Mouse (Mus musculus) bone marrow macrophage, adult 2 months (primary cell): ENCODE measurements around the gene Nuak2.

ENCODE experiments used
- CTCF ChIP-seq: IDR thresholded peaks from 2 replicates; pipeline ENCODE4 v1.5.1; 2012; ENCODE audit warnings: low read depth, mild to moderate bottlenecking, low read length, moderate library complexity
- POLR2A ChIP-seq: IDR thresholded peaks from 2 replicates; pipeline ENCODE4 v1.6.1; 2012; ENCODE audit warnings: mild to moderate bottlenecking, low read depth, low read length, borderline replicate concordance

DNA sequence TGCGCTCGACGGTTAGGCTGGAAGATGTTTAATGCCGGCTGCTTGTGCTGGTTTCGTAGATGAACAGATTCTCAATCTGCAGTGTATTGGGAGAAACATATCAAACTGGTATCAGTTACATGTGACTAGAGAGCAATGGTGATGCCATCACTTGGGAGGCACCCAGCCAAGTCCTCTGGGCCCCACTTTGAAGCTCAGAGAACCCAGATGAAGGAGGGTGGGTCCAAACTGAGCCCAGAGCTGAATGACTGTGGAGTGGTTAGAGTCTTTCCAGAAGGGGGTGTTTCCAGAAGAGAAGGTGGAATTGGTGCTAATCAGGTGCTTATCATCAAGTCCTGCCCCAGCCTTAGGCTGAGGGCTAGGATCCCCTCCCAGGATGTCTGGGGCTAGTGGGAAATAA lies 14.7 kb upstream of the Nuak2 start:
- TF ChIP-seq POLR2A: no peak
- TF ChIP-seq CTCF: no peak
